Mouse (Mus musculus) C2C12 (cell line): ENCODE results near the gene Amt. TPM values are rescaled to one million over a fixed set of nuclear protein-coding genes. Genes with fewer than 3 reads are reported as not detected.
A peak's percentile ranks its signal among the peaks of the same experiment; 100 is the strongest.
"Not testable (repeated sequence)": the region's sequence is repeated elsewhere in the genome, so short reads cannot be mapped to it uniquely, and the experiment has no call there.

Experiments used
- H3K27me3 ChIP-seq: one replicate; pipeline ENCODE4 v1.6.1; 2011; ENCODE audit not compliant: control insufficient read depth, insufficient read depth, insufficient read length
- H3K36me3 ChIP-seq: one replicate; pipeline ENCODE4 v1.6.1; 2011; ENCODE audit not compliant: control insufficient read depth, insufficient read depth
- H3K4me3 ChIP-seq: one replicate; pipeline ENCODE4 v1.5.1; 2011; ENCODE audit warnings: mild to moderate bottlenecking, control low read depth; ENCODE audit not compliant: poor library complexity, insufficient read depth, severe bottlenecking
- H3K79me2 ChIP-seq: one replicate; pipeline ENCODE4 v1.6.1; 2011; ENCODE audit not compliant: control insufficient read depth, insufficient read depth
- H3K79me3 ChIP-seq: one replicate; pipeline ENCODE4 v1.6.1; 2011; ENCODE audit warnings: low read depth, control low read depth
- H3ac ChIP-seq: one replicate; pipeline ENCODE3; 2011; ENCODE audit warnings: low read depth; ENCODE audit not compliant: control insufficient read depth, insufficient read length
- CEBPB ChIP-seq: IDR thresholded peaks from one replicate; pipeline ENCODE4 v1.6.1; 2011; ENCODE audit warnings: low read depth, mild to moderate bottlenecking, control low read depth, moderate library complexity
- CTCF ChIP-seq: IDR thresholded peaks from one replicate; pipeline ENCODE4 v1.5.1; 2011; ENCODE audit not compliant: control insufficient read depth, insufficient read depth, insufficient read length
- FOSL1 ChIP-seq: IDR thresholded peaks from one replicate; pipeline ENCODE4 v1.8.0; 2011; ENCODE audit warnings: mild to moderate bottlenecking, low read length; ENCODE audit not compliant: poor library complexity, insufficient read depth, severe bottlenecking
- MAX ChIP-seq: IDR thresholded peaks from one replicate; pipeline ENCODE4 v1.6.1; 2011; ENCODE audit warnings: mild to moderate bottlenecking, control low read depth
- MYOD1 ChIP-seq: IDR thresholded peaks from one replicate; pipeline ENCODE4 v1.6.1; 2011; ENCODE audit warnings: low read depth; ENCODE audit not compliant: control insufficient read depth, insufficient read length
- MYOG ChIP-seq: IDR thresholded peaks from one replicate; pipeline ENCODE4 v1.6.1; 2011; ENCODE audit not compliant: control insufficient read depth, insufficient read length; ENCODE audit errors: extremely low read depth
- USF1 ChIP-seq: IDR thresholded peaks from one replicate; pipeline ENCODE4 v1.6.1; 2011; ENCODE audit warnings: low read depth, mild to moderate bottlenecking, control low read depth, moderate library complexity
- polyA plus RNA-seq: library from polyadenylated mRNA; unstranded; fragments of >200 nt; fragmentation: generic; extraction: Trizol; gene quantifications from one replicate; pipeline ENCODE4 v1.2.1, GENCODE M21; 2012; ENCODE audit warnings: missing spikeins

Amt gene
- polyA plus RNA-seq, 1 experiment = 0.71 TPM

GRCm38 (mm10) chr9:108267691-108268090 is 29.0 kb upstream of the Amt start:
- Histone ChIP-seq H3K27me3 (no peaks in the 10 kb centered on the region), H3ac (no peak overlapping the region), H3K79me3 (peaks cover 4% of the 10 kb centered on the region), H3K4me3 (no peak overlapping the region), H3K79me2 (peaks cover 5% of the 10 kb centered on the region), H3K36me3 (no peaks in the 10 kb centered on the region)
- TF ChIP-seq CTCF = no peak
- TF ChIP-seq CEBPB = no peak
- TF ChIP-seq FOSL1 = no peak
- no peak for TF ChIP-seq MYOD1
- TF ChIP-seq USF1 = no peak
- TF ChIP-seq MYOG = no peak
- no peak for TF ChIP-seq MAX

GRCm38 (mm10) chr9:108268701-108269100 is 28.0 kb upstream of the Amt start:
- not testable (repeated sequence) for H3K27me3 ChIP-seq, H3K79me3 ChIP-seq, H3K4me3 ChIP-seq, H3K79me2 ChIP-seq, H3K36me3 ChIP-seq, H3ac ChIP-seq

DNA sequence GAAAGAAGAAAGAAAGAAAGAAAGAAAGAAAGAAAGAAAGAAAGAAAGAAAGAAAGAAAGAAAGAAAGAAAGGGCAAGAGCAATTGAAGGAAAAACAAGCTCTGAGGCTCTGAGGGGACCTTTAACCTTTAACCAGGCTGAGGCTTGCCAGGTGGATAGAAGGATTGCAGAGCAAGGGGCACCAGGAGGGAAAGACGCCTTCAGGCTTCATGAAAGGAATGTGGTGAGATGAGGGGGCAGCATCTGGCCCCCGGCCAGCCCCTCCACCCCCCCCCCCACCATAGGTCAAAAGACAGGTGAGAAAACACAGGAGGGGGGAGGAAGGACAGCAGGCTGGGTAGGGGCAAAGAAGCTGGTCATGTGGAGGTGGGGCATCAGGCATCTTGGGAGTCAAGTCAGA is 24.7 kb upstream of the Amt start:
- Histone ChIP-seq H3K4me3 (no peak overlapping the region), H3ac (no peak overlapping the region), H3K27me3 (no peaks in the 10 kb centered on the region), H3K79me2 (no peaks in the 10 kb centered on the region), H3K79me3 (no peaks in the 10 kb centered on the region), H3K36me3 (no peaks in the 10 kb centered on the region)
- TF ChIP-seq MAX = no peak
- no peak for TF ChIP-seq CEBPB
- TF ChIP-seq CTCF = no peak
- TF ChIP-seq USF1 = no peak

- H3K27me3 ChIP-seq = no peaks in the 10 kb centered on the region
- no peak overlapping the region for H3ac ChIP-seq
- TF ChIP-seq CEBPB = no peak
- no peak for TF ChIP-seq CTCF
Observed at GRCm38 (mm10) chr9:108272691-108273090, 24.0 kb upstream of the Amt start.

DNA sequence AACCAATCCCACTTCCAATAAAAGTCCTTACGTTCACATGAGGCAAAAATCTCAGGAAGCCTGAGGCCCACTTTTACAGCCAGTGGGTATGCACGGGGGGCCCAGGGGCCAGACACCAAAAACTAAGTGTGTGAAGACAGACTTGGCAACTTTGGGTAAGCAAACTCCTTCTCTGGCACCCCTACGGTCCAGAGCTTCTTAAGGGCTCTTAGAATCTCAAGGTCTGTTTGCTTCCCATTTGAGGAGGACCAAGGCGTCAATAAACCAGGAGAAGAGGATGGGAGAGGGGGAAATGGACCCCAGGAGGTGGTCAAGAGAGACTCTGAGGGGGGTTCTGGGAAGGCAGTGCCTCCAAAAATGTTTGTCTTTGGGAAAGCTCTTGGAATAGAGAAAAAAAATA is 23.2 kb upstream of the Amt start:
- no peaks in the 10 kb centered on the region for H3K27me3 ChIP-seq
- no peaks in the 10 kb centered on the region for H3K36me3 ChIP-seq
- no peak overlapping the region for H3K4me3 ChIP-seq
- no peak for TF ChIP-seq CTCF
- TF ChIP-seq CEBPB = no peak
- no peak for TF ChIP-seq USF1
- no peak for TF ChIP-seq MYOD1
- no peak for TF ChIP-seq MAX
- TF ChIP-seq FOSL1 = no peak
- TF ChIP-seq MYOG = no peak
- H3K79me2 ChIP-seq = no peaks in the 10 kb centered on the region
- no peaks in the 10 kb centered on the region for H3K79me3 ChIP-seq
- H3ac ChIP-seq = no peak overlapping the region

More at GRCm38 (mm10) chr9:108272691-108273090, 24.0 kb upstream of the Amt start:
- H3K79me3 ChIP-seq = no peaks in the 10 kb centered on the region
- no peaks in the 10 kb centered on the region for H3K79me2 ChIP-seq
- no peak overlapping the region for H3K4me3 ChIP-seq
- no peaks in the 10 kb centered on the region for H3K36me3 ChIP-seq

GRCm38 (mm10) chr9:108274476-108275330 is 21.9 kb upstream of the Amt start:
- H3ac ChIP-seq = no peak overlapping the region
- no peaks in the 10 kb centered on the region for H3K36me3 ChIP-seq
- H3K79me2 ChIP-seq = no peaks in the 10 kb centered on the region
- no peaks in the 10 kb centered on the region for H3K27me3 ChIP-seq
- no peak overlapping the region for H3K4me3 ChIP-seq
- no peak for TF ChIP-seq USF1
- peak; percentile 79 for TF ChIP-seq MYOD1
- peak; percentile 45 for TF ChIP-seq MYOG
- no peaks in the 10 kb centered on the region for H3K79me3 ChIP-seq
